Mouse (Mus musculus) heart, embryonic 11.5 days (tissue): Measurements from ENCODE around the gene Zfp961. TPM values are rescaled to one million over a fixed set of nuclear protein-coding genes. Genes with fewer than 3 reads are reported as not detected.
"Not testable (repeated sequence)": the region's sequence is repeated elsewhere in the genome, so short reads cannot be mapped to it uniquely, and the experiment has no call there.

Experiments
- ATAC-seq: fragments of 200-750 bp; cut with Nextera tagmentation; replicated peaks from 2 replicates; pipeline ENCODE4 v1.8.0; 2017; ENCODE audit warnings: moderate library complexity; ENCODE audit not compliant: insufficient number of reproducible peaks, low FRiP score, low TSS enrichment
- H3K27ac ChIP-seq: fragments of 300-500 bp; sonication (generic); 2 replicates; pipeline ENCODE4 v1.5.1; 2014; ENCODE audit warnings: mild to moderate bottlenecking, low read depth, low read length
- H3K27me3 ChIP-seq: fragments of 300-500 bp; sonication (generic); 2 replicates; pipeline ENCODE4 v1.6.1; 2014; ENCODE audit warnings: mild to moderate bottlenecking, low read length, mixed read lengths; ENCODE audit not compliant: control insufficient read depth, insufficient read depth
- H3K36me3 ChIP-seq: fragments of 300-500 bp; sonication (generic); 2 replicates; pipeline ENCODE4 v1.6.1; 2014; ENCODE audit warnings: mild to moderate bottlenecking, low read length, moderate library complexity, mixed read lengths; ENCODE audit not compliant: control insufficient read depth, insufficient read depth
- H3K4me1 ChIP-seq: fragments of 300-500 bp; sonication (generic); 2 replicates; pipeline ENCODE4 v1.6.1; 2014; ENCODE audit warnings: low read length; ENCODE audit not compliant: control insufficient read depth, insufficient read depth
- H3K4me2 ChIP-seq: fragments of 300-500 bp; sonication (generic); 2 replicates; pipeline ENCODE4 v1.6.1; 2014; ENCODE audit warnings: mild to moderate bottlenecking, moderate library complexity
- H3K4me3 ChIP-seq: fragments of 300-500 bp; sonication (generic); 2 replicates; pipeline ENCODE4 v1.5.1; 2014; ENCODE audit warnings: low read depth, low read length
- H3K9ac ChIP-seq: fragments of 300-500 bp; sonication (generic); 2 replicates; pipeline ENCODE4 v1.6.1; 2014; ENCODE audit warnings: mild to moderate bottlenecking, low read depth, low read length, moderate library complexity
- H3K9me3 ChIP-seq: fragments of 300-500 bp; sonication (generic); replicated peaks from 2 replicates; pipeline ENCODE4 v1.6.1; 2016; ENCODE audit warnings: low read length; ENCODE audit not compliant: control insufficient read depth
- WGBS: fragments of 180-500 bp; shearing (Covaris S2); extraction: QIAGEN DNeasy Blood & Tissue Kit; methylation state at CpG from one replicate; pipeline ENCODE4 v1.1.7; 2014; ENCODE audit not compliant: insufficient replicate concordance; 5-methylcytosine and 5-hydroxymethylcytosine counted together
- polyA plus RNA-seq: library from polyadenylated mRNA; unstranded; fragments of >200 nt; fragmentation: Nextera tagmentation; extraction: Ambion mirVana; gene quantifications from 2 replicates; pipeline ENCODE4 v1.2.1, GENCODE M21; 2014

Gene Zfp961
- polyA plus RNA-seq, 1 experiment from 2014 or later = 15.2 TPM

GRCm38 (mm10) chr8:72013506-72014228 is 62.8 kb downstream of the Zfp961 start:
- not testable (repeated sequence) for H3K9ac ChIP-seq, H3K27me3 ChIP-seq, H3K27ac ChIP-seq, H3K9me3 ChIP-seq, H3K4me3 ChIP-seq, ATAC-seq, H3K4me2 ChIP-seq, H3K4me1 ChIP-seq, H3K36me3 ChIP-seq
- WGBS = 66% methylated on average over 6 of the region's 6 CpGs

GRCm38 (mm10) chr8:72017339-72017738 is 66.5 kb downstream of the Zfp961 start:
- not testable (repeated sequence) for ATAC-seq, H3K9ac ChIP-seq, H3K4me1 ChIP-seq, H3K36me3 ChIP-seq, H3K27ac ChIP-seq, H3K4me3 ChIP-seq, H3K27me3 ChIP-seq, H3K9me3 ChIP-seq, H3K4me2 ChIP-seq
- 51% methylated on average over 2 of the region's 2 CpGs for WGBS

GRCm38 (mm10) chr8:72018141-72018540 is 67.3 kb downstream of the Zfp961 start:
- 84% methylated on average over 2 of the region's 2 CpGs for WGBS
- Histone ChIP-seq H3K36me3 (no peaks in the 10 kb centered on the region), H3K4me2 (no peak overlapping the region), H3K27me3 (no peaks in the 10 kb centered on the region), H3K4me3 (no peak overlapping the region), H3K4me1 (no peaks in the 10 kb centered on the region), H3K27ac (no peak overlapping the region), H3K9ac (no peak overlapping the region), H3K9me3 (no peaks in the 10 kb centered on the region)
- ATAC-seq = no peak

- not testable (repeated sequence) for H3K4me2 ChIP-seq, H3K4me1 ChIP-seq, H3K9ac ChIP-seq, H3K27ac ChIP-seq, H3K4me3 ChIP-seq, H3K9me3 ChIP-seq, H3K36me3 ChIP-seq, H3K27me3 ChIP-seq, ATAC-seq
- 73% methylated on average over 1 of the region's 1 CpGs for WGBS
These were observed 68.2 kb downstream of the Zfp961 start for GRCm38 (mm10) chr8:72019022-72019421.

- Histone ChIP-seq H3K9ac (no peak overlapping the region), H3K9me3 (no peaks in the 10 kb centered on the region), H3K4me3 (no peak overlapping the region), H3K36me3 (no peaks in the 10 kb centered on the region), H3K27ac (no peak overlapping the region), H3K27me3 (no peaks in the 10 kb centered on the region), H3K4me2 (no peak overlapping the region), H3K4me1 (no peaks in the 10 kb centered on the region)
- WGBS = 53% methylated on average over 2 of the region's 2 CpGs
- ATAC-seq = no peak
These were observed 69.0 kb downstream of the Zfp961 start for GRCm38 (mm10) chr8:72019816-72020215.

- ATAC-seq = not testable (repeated sequence)
- WGBS = 17% methylated on average over 4 of the region's 9 CpGs
These were observed 74.0 kb downstream of the Zfp961 start for GRCm38 (mm10) chr8:72024886-72025285.

GRCm38 (mm10) chr8:72032926-72033325 is 82.1 kb downstream of the Zfp961 start:
- H3K36me3 ChIP-seq, H3K4me3 ChIP-seq, H3K27me3 ChIP-seq, H3K9me3 ChIP-seq, H3K4me2 ChIP-seq, ATAC-seq, H3K4me1 ChIP-seq, H3K9ac ChIP-seq, H3K27ac ChIP-seq: not testable (repeated sequence)
- WGBS = 44% methylated on average over 4 of the region's 4 CpGs

More at GRCm38 (mm10) chr8:72024886-72025285, 74.0 kb downstream of the Zfp961 start:
- H3K9ac ChIP-seq, H3K27ac ChIP-seq, H3K36me3 ChIP-seq, H3K9me3 ChIP-seq, H3K4me3 ChIP-seq, H3K27me3 ChIP-seq, H3K4me2 ChIP-seq, H3K4me1 ChIP-seq: not testable (repeated sequence)

GRCm38 (mm10) chr8:72040918-72041317 is 90.1 kb downstream of the Zfp961 start, which contains the start of gene Olfr372:
TSS of gene Olfr372 (plus strand) at chr8:72041218.
- H3K4me2 ChIP-seq, H3K4me1 ChIP-seq, H3K27me3 ChIP-seq, H3K4me3 ChIP-seq, ATAC-seq, H3K9me3 ChIP-seq, H3K36me3 ChIP-seq, H3K9ac ChIP-seq, H3K27ac ChIP-seq: not testable (repeated sequence)
- WGBS = 56% methylated on average over 4 of the region's 4 CpGs

GRCm38 (mm10) chr8:72042493-72042892 is 91.7 kb downstream of the Zfp961 start:
- no peaks in the 10 kb centered on the region for H3K36me3 ChIP-seq
- H3K9me3 ChIP-seq = no peaks in the 10 kb centered on the region
- no peak overlapping the region for H3K4me3 ChIP-seq
- WGBS = 55% methylated on average over 1 of the region's 1 CpGs
- H3K4me1 ChIP-seq = no peaks in the 10 kb centered on the region
- H3K9ac ChIP-seq = no peak overlapping the region
- H3K27ac ChIP-seq = no peak overlapping the region
- H3K4me2 ChIP-seq = no peak overlapping the region
- no peak for ATAC-seq
- H3K27me3 ChIP-seq = no peaks in the 10 kb centered on the region
